Mouse (Mus musculus) left cerebral cortex, postnatal 4 days (tissue): ENCODE data around the gene Adm. TPM values are rescaled to one million over a fixed set of nuclear protein-coding genes. Genes with fewer than 3 reads are reported as not detected.
A peak's percentile ranks its signal among the peaks of the same experiment; 100 is the strongest.
"Not testable (repeated sequence)": the region's sequence is repeated elsewhere in the genome, so short reads cannot be mapped to it uniquely, and the experiment has no call there.

Experiments used
- DNase-seq: peaks from one replicate; pipeline ENCODE4 v3.0.0-alpha.2; 2022
- intact Hi-C: fragments of 180-260 bp; cut with DNase I; formaldehyde crosslinking; loops from one replicate; pipeline ENCODE4 v1.15.1; 2025
- total RNA-seq, 2 experiments: library from RNA; stranded (reverse); gene quantifications; 2 replicates each; pipeline ENCODE4 v1.2.3; 2021

Gene Adm
- total RNA-seq = 1 to 10 TPM; 2.3 to 2.6 TPM

- peak; percentile 51 for DNase-seq
- intact Hi-C loops = loop anchor here (5.0 kb wide), 1 partner anchor 465 kb away; no protein-coding TSS in a partner anchor
These were observed at the start of gene Adm for GRCm38 (mm10) chr7:110627486-110628272. Adm (plus strand) TSS chr7:110627661.

GRCm38 (mm10) chr7:110583705-110584104 is 43.8 kb upstream of the Adm start:
- no peak for DNase-seq
- intact Hi-C loops = no loop called here

- intact Hi-C loops = no loop called here
These were observed 43.3 kb upstream of the Adm start for GRCm38 (mm10) chr7:110584159-110584558.

GRCm38 (mm10) chr7:110585250-110585649 is 42.2 kb upstream of the Adm start:
- intact Hi-C loops = no loop called here
- DNase-seq = no peak

More at GRCm38 (mm10) chr7:110584159-110584558, 43.3 kb upstream of the Adm start:
- DNase-seq = no peak

- intact Hi-C loops = no loop called here
- no peak for DNase-seq
These were observed 39.7 kb upstream of the Adm start for GRCm38 (mm10) chr7:110587721-110588120.

GRCm38 (mm10) chr7:110593991-110594390 is 33.5 kb upstream of the Adm start:
- intact Hi-C loops, DNase-seq: not testable (repeated sequence)

- no peak for DNase-seq
- intact Hi-C loops = no loop called here
These were observed 30.3 kb upstream of the Adm start for GRCm38 (mm10) chr7:110597141-110597540.

- intact Hi-C loops = no loop called here
- DNase-seq = no peak
These were observed 22.0 kb upstream of the Adm start for GRCm38 (mm10) chr7:110605476-110605875.

GRCm38 (mm10) chr7:110606906-110607305 is 20.6 kb upstream of the Adm start:
- intact Hi-C loops = no loop called here
- DNase-seq = no peak

- intact Hi-C loops = loop anchor here (10.0 kb wide), 1 partner anchor 69 kb away; no protein-coding TSS in a partner anchor
- no peak for DNase-seq
These were observed 13.9 kb upstream of the Adm start for GRCm38 (mm10) chr7:110613381-110614132.

- intact Hi-C loops = loop anchor here (10.0 kb wide), 1 partner anchor 70 kb away; no protein-coding TSS in a partner anchor
- DNase-seq = peak; percentile 84
These were observed 13.1 kb upstream of the Adm start, which contains the start of gene Sbf2 for GRCm38 (mm10) chr7:110614133-110615063. Sbf2 (minus strand) TSS chr7:110614922.

GRCm38 (mm10) chr7:110615151-110615631 is 12.3 kb upstream of the Adm start:
- intact Hi-C loops = loop anchor here (10.0 kb wide), 1 partner anchor 70 kb away; no protein-coding TSS in a partner anchor
- DNase-seq = peak; percentile 39

GRCm38 (mm10) chr7:110615792-110616191 is 11.7 kb upstream of the Adm start:
- intact Hi-C loops = loop anchor here (10.0 kb wide), 1 partner anchor 71 kb away; no protein-coding TSS in a partner anchor
- no peak for DNase-seq

GRCm38 (mm10) chr7:110619086-110619611 is 8.3 kb upstream of the Adm start:
- no peak for DNase-seq
- intact Hi-C loops = loop anchor here (10.0 kb wide), 1 partner anchor 74 kb away; no protein-coding TSS in a partner anchor

GRCm38 (mm10) chr7:110624067-110624466 is 3.4 kb upstream of the Adm start:
- no peak for DNase-seq
- intact Hi-C loops = no loop called here

- intact Hi-C loops = loop anchor here (5.0 kb wide), 1 partner anchor 463 kb away; no protein-coding TSS in a partner anchor
- no peak for DNase-seq
These were observed 2.5 kb upstream of the Adm start for GRCm38 (mm10) chr7:110624961-110625360.

- DNase-seq = no peak
- intact Hi-C loops = loop anchor here (5.0 kb wide), 1 partner anchor 463 kb away; no protein-coding TSS in a partner anchor
These were observed 2.0 kb upstream of the Adm start for GRCm38 (mm10) chr7:110625489-110625888.

- DNase-seq = no peak
- intact Hi-C loops = loop anchor here (5.0 kb wide), 1 partner anchor 464 kb away; no protein-coding TSS in a partner anchor
These were observed 1.0 kb upstream of the Adm start for GRCm38 (mm10) chr7:110626186-110627098.
